Mouse (Mus musculus) yolk sac, embryonic 10.5 days (tissue): ENCODE results near the gene Ctsq.
"Not testable (repeated sequence)": the region's sequence is repeated elsewhere in the genome, so short reads cannot be mapped to it uniquely, and the experiment has no call there.

Experiments used
- DNase-seq: peaks from one replicate; pipeline ENCODE4 v3.0.0-alpha.2; 2017; ENCODE audit warnings: low spot score

The Ctsq gene

DNA sequence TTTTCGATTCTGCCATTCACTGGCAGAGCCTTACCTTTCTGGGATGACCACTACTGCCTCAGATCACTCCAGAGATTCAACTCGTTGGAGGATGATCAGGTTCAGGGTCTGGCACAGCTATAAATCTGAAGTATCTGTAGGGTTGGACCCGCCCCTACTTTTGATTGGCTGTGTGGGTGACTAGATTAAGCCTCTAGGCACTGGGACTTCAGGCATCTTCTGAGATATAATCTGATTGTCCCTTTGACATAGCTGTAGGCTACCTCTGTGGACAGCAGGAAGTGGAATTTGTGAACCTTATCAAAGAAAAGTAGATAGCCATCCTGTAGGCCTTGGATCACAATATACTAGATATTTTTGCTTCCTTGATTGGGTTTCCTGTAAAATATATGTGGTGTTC lies at the start of gene Ctsq:
Gene Ctsq, minus strand, starts transcription at position 101 of the 400 bp plus-strand sequence.
- no peak for DNase-seq

DNA sequence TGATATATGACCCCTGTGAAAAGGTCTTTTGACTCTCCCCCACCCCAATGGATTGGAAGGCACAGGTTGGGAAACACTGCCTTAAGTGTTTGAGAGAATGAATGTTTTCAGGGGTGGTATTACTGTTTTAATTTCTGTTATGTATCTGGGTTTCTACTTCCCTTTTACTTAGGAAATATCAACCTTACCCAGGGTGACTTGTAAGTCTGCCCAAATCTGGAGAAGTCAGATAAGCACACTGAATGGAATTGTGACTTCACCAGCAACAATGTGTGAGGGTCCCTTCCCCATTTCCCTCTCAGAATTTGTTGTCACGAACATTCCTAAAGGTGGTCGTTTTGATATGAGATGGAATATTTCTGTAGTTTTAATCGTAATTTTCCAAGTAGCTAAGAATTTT lies 17.6 kb downstream of the Ctsq start:
- no peak for DNase-seq

- DNase-seq: no peak
These were observed 18.6 kb downstream of the Ctsq start for GRCm38 (mm10) chr13:61021844-61022243.

GRCm38 (mm10) chr13:61010171-61010570 lies 30.3 kb downstream of the Ctsq start:
- DNase-seq: no peak

DNA sequence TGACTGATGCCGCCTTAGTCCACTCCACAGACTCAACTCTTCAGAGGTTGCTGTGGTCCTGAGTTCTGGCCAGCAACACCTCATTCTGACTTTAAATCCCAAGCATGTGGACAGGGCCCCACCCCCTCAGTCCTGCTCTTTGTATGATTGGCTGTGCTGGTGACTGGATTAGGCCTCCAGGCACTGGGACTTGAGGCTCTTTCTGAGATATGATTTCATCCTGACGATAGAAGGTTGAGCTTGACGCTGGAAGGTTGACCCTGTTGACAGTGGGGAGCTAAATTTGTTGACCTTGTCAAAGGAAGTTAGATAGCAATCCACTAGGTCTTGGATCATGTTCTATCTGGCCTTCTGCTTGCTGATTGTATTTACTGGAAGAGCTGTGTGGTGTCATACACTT lies 34.6 kb downstream of the Ctsq start, which contains the start of gene Ctsj:
Gene Ctsj, minus strand, starts transcription at position 101 of the 400 bp plus-strand sequence.
- no peak for DNase-seq

GRCm38 (mm10) chr13:60997600-60997999 lies 42.8 kb downstream of the Ctsq start:
- DNase-seq: no peak

- not testable (repeated sequence) for DNase-seq
These were observed 53.5 kb downstream of the Ctsq start for GRCm38 (mm10) chr13:60986915-60987314.
